ENCODE assay signal across 8 mouse cellular contexts in genomic region chr14:87314999-87315732, GRCm38 (mm10).
DNase-seq lines count a peak whose midpoint lies in the region; ATAC-seq lines count a peak whose summit lies in the region.

No protein-coding gene starts in this region.

- H3K9ac ChIP-seq in liver, embryonic 11.5 days (ENCODE audit: low read depth, low read length): no peak overlapping the region
- peak overlapping the region; percentile 44 for H3K9ac ChIP-seq in hindbrain, embryonic 14.5 days

- H3K4me2 ChIP-seq in liver, embryonic 11.5 days: no peak overlapping the region
- peak overlapping the region; percentile 29; the same call in 1 of the 2 replicates for H3K4me2 ChIP-seq in hindbrain, embryonic 14.5 days (replicated peaks)

- H3K4me3 ChIP-seq in liver, embryonic 11.5 days (ENCODE audit: low read depth, low read length): no peak overlapping the region
- H3K4me3 ChIP-seq in embryonic facial prominence, embryonic 10.5 days: no peak overlapping the region
- H3K4me3 ChIP-seq in hindbrain, embryonic 14.5 days (replicated peaks; ENCODE audit: low read length): no peak overlapping the region
- H3K4me3 ChIP-seq in midbrain, embryonic 10.5 days: no peak overlapping the region

- peak; percentile 26 for DNase-seq in liver
- DNase-seq in liver, embryonic 11.5 days (ENCODE audit: low spot score): no peak
- DNase-seq in adrenal gland, postnatal 25 days: peak; percentile 12
- DNase-seq in embryonic facial prominence, embryonic 10.5 days (ENCODE audit: low spot score): peak; percentile 52
- DNase-seq in hindbrain, embryonic 14.5 days (ENCODE audit: low spot score): peak; percentile 97
- DNase-seq in layer of hippocampus, postnatal 14 days (ENCODE audit: low spot score in 2 of 2): peak; percentile 65 to 82
- peak; percentile 42 for DNase-seq in midbrain, embryonic 10.5 days (ENCODE audit: low spot score)
- peak; percentile 28 to 57 for DNase-seq in spleen, postnatal 10 days (ENCODE audit: low spot score in 2 of 2)

- WGBS in liver, embryonic 11.5 days: 26% methylated on average over 6 of the region's 6 CpGs
- WGBS in embryonic facial prominence, embryonic 10.5 days: 27% methylated on average over 6 of the region's 6 CpGs
- 17% methylated on average over 6 of the region's 6 CpGs for WGBS in hindbrain, embryonic 14.5 days
- WGBS in midbrain, embryonic 10.5 days: 29% methylated on average over 6 of the region's 6 CpGs

- H3K27me3 ChIP-seq in liver, embryonic 11.5 days (replicated peaks; ENCODE audit: control insufficient read depth, insufficient read depth, low read length): no peaks in the 10 kb centered on the region
- H3K27me3 ChIP-seq in embryonic facial prominence, embryonic 10.5 days (replicated peaks; ENCODE audit: low read depth, poor library complexity, severe bottlenecking): no peaks in the 10 kb centered on the region
- H3K27me3 ChIP-seq in hindbrain, embryonic 14.5 days (ENCODE audit: control insufficient read depth, insufficient read depth, low read length): no peaks in the 10 kb centered on the region
- H3K27me3 ChIP-seq in midbrain, embryonic 10.5 days (ENCODE audit: low read depth, poor library complexity, severe bottlenecking): no peaks in the 10 kb centered on the region

- H3K9me3 ChIP-seq in liver, embryonic 11.5 days (ENCODE audit: control insufficient read depth, low read length): no peaks in the 10 kb centered on the region
- H3K9me3 ChIP-seq in embryonic facial prominence, embryonic 10.5 days: no peaks in the 10 kb centered on the region
- H3K9me3 ChIP-seq in hindbrain, embryonic 14.5 days (ENCODE audit: control insufficient read depth, low read length): no peaks in the 10 kb centered on the region
- no peaks in the 10 kb centered on the region for H3K9me3 ChIP-seq in midbrain, embryonic 10.5 days (replicated peaks)

- H3K36me3 ChIP-seq in liver, embryonic 11.5 days (ENCODE audit: control insufficient read depth, insufficient read depth, low read length): no peaks in the 10 kb centered on the region
- no peaks in the 10 kb centered on the region for H3K36me3 ChIP-seq in embryonic facial prominence, embryonic 10.5 days (replicated peaks)
- H3K36me3 ChIP-seq in hindbrain, embryonic 14.5 days (replicated peaks; ENCODE audit: control insufficient read depth, insufficient read depth): no peaks in the 10 kb centered on the region
- no peaks in the 10 kb centered on the region for H3K36me3 ChIP-seq in midbrain, embryonic 10.5 days

- H3K4me1 ChIP-seq in liver, embryonic 11.5 days (replicated peaks; ENCODE audit: control insufficient read depth, insufficient read depth, low read length): no peaks in the 10 kb centered on the region
- no peaks in the 10 kb centered on the region for H3K4me1 ChIP-seq in embryonic facial prominence, embryonic 10.5 days
- H3K4me1 ChIP-seq in hindbrain, embryonic 14.5 days (replicated peaks; ENCODE audit: control insufficient read depth, insufficient read depth, low read length): no peaks in the 10 kb centered on the region
- no peaks in the 10 kb centered on the region for H3K4me1 ChIP-seq in midbrain, embryonic 10.5 days

- no peak overlapping the region for H3K27ac ChIP-seq in liver, embryonic 11.5 days (ENCODE audit: low read depth, low read length)
- H3K27ac ChIP-seq in embryonic facial prominence, embryonic 10.5 days (replicated peaks): no peak overlapping the region
- no peak overlapping the region for H3K27ac ChIP-seq in hindbrain, embryonic 14.5 days
- H3K27ac ChIP-seq in midbrain, embryonic 10.5 days (replicated peaks): no peak overlapping the region

- no peak for ATAC-seq in liver, embryonic 11.5 days (replicated peaks; ENCODE audit: low FRiP score)
- ATAC-seq in hindbrain, embryonic 14.5 days (ENCODE audit: low FRiP score): peak; percentile 82
